Mouse (Mus musculus) adrenal gland, postnatal 10 days (tissue): ENCODE measurements around the gene Slc29a4. TPM values are rescaled to one million over a fixed set of nuclear protein-coding genes. Genes with fewer than 3 reads are reported as not detected.

Experiments used
- DNase-seq: peaks from one replicate; pipeline ENCODE4 v3.0.0; 2021; ENCODE audit warnings: mixed read lengths
- total RNA-seq, 2 experiments: library from RNA; stranded (reverse); gene quantifications; 2 replicates each; pipeline ENCODE4 v1.2.3; 2021

Gene Slc29a4
- total RNA-seq, 2 experiments from 2014 or later, result 17.2 to 24.0 TPM

- DNase-seq, result no peak
Measured at GRCm38 (mm10) chr5:142696258-142696657, 3.9 kb downstream of the Slc29a4 start.

DNA sequence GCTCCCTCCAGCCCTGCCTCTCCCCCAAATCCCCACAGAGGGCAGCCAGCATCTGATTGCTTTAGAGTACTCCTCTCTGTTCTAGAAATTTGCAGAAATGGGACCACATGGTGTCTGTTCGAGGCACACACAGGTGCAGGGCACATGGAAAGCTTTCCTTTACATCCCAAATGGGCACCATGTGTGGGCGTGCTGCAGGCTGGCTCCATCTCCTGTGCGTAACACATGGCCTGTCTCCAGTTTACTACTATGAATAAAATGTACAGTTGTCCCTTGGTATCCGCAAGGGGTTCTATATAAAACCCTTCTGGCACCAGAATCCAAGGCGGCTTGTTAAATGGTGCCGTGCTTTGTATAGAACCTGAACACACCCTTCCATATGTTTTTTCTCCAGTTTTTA is 4.6 kb downstream of the Slc29a4 start:
- DNase-seq, result no peak

DNA sequence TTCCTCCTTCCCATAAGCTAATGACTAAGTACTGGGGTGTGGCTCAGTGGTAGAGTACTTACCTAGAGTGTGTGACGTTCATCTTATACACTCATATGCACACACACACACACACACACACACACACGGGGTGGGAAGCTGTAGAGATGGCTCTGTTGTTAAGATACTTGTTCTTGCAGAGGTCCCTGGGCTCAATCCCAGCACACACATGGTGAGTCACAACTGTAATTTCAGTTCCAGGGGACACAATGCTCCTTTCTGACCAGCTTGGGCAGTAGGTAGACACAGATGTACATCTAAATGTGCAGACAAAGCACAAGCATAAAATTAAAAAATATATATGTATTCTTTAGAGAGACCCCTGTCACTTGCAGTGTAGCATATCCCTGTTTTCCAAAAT is 5.4 kb downstream of the Slc29a4 start:
- DNase-seq, result no peak

GRCm38 (mm10) chr5:142700842-142701589 is 8.7 kb downstream of the Slc29a4 start:
- DNase-seq, result no peak

GRCm38 (mm10) chr5:142701651-142702510 is 9.6 kb downstream of the Slc29a4 start:
- DNase-seq, result peak; percentile 72

DNA sequence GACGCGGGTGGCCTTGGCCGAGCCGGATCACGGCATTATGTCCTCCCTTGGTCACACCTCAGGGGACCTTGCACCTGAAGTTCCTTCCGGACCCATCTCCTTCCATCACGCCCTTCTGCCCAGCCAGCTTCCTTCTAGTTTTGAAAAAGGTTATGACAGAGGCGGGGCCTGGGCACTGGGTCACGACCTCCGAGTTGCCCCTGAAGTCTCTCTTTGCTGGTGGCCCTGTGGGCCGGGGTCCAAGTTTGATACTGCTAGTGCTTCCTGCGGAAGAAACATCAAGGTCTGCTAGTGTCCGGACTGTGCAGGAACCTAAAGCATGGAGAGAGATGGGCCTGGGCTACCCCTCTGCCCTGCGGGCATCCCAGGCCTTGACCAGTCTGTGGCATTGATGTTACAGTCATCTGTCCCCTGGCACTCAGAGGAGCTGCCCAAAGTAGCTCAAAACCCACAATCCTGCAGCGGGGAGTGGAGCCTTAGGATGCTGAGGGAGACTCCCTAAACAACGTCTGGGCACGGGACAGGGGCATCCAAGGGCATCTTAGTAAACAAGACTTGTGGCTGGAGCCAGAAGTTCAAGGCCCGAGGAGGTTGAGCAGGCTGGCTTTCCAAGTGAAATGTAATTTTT is 10.3 kb downstream of the Slc29a4 start:
- no peak for DNase-seq

- DNase-seq, result no peak
Measured at GRCm38 (mm10) chr5:142703569-142703968, 11.3 kb downstream of the Slc29a4 start.

GRCm38 (mm10) chr5:142707709-142708108 is 15.4 kb downstream of the Slc29a4 start:
- no peak for DNase-seq

DNA sequence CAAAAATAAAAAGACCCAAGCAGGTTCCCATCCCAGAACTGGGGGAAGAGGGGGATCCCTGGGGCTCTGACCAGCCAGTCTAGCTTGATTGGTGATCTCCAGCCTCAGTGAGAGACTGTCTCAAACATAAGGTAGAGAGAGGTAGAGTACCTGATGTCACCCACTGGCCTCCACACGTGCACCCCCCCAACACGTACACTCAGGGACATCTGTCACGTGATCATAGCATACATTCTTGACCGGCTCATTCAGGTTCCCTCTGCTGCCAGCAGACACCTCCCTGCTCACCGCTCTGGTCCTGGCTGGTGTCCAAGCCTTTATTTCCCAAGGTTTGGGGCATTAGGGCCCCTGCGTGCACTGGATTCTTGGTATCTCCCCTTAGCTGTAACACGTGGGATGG is 17.1 kb downstream of the Slc29a4 start:
- DNase-seq, result no peak

- no peak for DNase-seq
Measured at GRCm38 (mm10) chr5:142712373-142712772, 20.1 kb downstream of the Slc29a4 start.

DNA sequence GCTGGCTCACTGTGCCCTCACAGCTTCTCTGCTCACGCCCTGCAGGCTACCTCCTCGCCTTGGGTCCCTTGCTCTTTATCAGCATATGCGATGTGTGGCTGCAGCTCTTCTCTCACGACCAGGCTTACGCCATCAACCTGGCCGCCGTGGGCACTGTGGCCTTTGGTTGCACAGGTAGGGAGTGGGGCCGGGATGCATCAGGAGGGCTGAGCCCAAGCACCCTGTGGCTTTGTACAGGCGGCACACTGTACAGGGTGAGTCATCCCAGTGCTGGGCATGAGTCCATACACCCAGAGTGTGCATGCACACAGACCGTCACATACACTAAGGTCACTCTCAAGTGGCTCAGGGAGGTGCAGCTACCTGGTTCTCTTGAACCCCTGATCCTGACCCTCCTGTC is 21.7 kb downstream of the Slc29a4 start:
- DNase-seq, result peak; percentile 44

- DNase-seq, result no peak
Measured at GRCm38 (mm10) chr5:142715059-142715458, 22.7 kb downstream of the Slc29a4 start.

DNA sequence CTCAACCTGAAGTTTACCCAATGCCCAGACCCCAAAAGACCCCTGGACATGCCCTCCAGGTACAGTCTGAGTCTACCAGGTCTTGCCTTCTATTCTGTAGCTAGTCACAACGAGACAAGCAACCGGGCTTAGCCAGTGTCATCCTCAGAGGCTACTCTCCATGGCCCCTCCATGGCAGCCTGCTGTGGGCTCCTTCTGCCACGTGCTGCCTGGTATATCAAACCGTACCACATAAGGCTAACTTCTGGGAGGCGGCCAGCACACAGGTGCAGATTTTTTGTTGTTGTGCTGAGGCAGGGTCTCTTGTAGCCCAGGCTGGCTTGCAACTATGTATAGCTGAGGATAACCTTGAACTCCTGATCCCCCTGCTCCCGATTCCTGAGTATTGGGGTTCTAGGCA is 23.7 kb downstream of the Slc29a4 start:
- DNase-seq, result no peak

DNA sequence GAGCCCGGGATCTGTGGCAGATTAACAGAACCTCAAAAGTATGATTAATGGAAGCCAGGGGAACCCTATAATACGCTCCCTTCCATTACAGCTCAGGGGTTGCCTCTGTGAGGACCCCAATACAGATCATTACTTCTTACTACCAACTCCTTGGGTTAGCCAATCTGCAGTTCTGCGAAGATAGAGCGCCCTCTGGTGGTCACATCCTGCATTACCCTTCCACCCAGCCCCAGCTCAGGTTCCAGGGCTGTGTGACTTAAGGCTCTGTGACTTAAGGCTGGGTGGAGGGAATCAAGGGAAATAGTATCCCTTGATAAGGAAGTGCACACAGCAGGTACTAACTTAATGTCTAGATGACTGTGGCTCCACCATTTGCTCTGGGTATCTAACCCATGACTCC is 25.7 kb downstream of the Slc29a4 start:
- peak; percentile 94 for DNase-seq

GRCm38 (mm10) chr5:142718486-142718885 is 26.2 kb downstream of the Slc29a4 start:
- no peak for DNase-seq

DNA sequence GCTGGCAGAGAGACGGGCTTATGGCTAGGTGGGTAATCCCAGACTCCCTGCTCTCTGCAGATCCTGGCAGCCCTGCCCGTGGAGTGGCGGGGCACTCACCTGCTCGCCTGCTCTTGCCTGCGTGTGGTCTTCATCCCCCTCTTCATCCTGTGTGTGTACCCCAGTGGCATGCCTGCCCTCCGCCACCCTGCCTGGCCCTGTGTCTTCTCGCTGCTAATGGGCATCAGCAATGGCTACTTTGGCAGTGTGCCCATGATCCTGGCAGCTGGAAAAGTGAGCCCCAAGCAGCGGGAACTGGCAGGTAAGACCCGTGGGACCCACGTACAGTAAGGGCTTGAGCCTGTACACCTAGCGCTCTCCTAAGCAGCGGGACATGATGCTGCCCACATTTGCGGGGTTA is 27.6 kb downstream of the Slc29a4 start:
- no peak for DNase-seq

DNA sequence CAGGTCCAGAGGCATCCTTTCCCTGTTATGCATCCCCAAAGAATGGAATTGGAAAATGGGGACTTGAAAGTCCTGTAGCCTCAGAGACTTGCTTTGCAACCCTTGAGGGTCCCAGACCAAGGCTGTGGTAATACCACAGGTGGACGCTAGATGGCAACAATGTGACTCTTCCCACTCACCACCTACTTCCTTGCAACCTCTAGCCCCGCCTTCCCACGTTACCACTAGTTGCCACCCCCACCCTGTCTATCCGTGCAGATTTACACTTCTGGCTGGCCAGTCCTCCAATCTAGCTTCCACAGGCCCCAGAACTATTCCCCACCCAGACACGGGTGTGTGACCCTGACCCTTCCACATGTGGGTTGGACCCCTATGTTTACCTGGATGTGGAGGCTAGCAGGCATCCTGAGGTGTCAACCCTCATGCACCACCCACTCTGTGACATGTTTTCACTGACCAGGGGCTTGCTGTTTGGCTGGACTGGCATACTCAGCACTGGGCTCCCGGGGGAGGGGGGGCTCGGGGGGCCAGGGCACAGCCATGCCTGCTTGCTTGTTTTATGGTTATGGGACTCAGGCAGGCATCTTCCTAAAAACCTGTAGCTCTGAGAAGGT is 31.3 kb downstream of the Slc29a4 start:
- peak; percentile 77 for DNase-seq

DNA sequence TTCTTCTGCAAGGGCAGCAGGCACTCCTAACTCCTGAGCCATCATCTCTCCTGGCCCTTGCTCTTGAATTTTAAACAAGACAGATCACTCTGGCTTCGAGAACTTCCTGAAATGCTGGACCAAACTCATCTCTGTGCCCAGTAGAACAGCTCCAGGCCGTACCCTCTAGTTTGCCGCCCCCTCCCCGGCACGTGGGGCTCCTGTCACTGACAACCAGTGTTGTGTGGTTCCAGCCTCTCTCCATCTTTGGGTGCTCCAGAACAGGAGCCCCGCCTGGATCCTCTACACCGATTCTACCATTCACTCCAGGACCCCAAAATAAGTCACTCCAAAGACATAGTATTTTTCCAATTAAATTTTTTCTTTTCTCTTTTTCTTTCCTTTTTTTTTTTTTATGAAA is 32.0 kb downstream of the Slc29a4 start:
- no peak for DNase-seq

GRCm38 (mm10) chr5:142726748-142727147 is 34.4 kb downstream of the Slc29a4 start:
- no peak for DNase-seq

DNA sequence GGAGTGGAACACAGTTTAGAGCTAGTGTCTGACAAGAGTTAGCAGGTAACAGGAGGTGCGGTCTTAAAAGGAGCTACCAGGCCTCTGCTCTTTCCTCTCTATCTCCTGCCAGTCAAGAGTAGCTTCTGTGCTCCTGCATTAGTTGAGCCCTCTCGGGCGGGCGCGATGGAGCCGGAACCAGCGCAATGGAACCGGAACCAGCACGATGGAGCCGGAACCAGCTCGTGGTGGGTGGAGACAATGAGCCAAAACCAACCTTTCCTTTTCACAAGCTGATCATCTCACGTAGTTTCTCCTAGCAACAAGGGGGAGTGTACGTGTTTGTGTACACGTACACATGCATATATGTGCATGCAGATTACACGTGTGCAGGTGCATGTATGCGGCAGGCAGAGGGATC is 36.0 kb downstream of the Slc29a4 start:
- DNase-seq, result no peak

GRCm38 (mm10) chr5:142730295-142730694 is 38.0 kb downstream of the Slc29a4 start:
- no peak for DNase-seq

- peak; percentile 71 for DNase-seq
Measured at GRCm38 (mm10) chr5:142731916-142732315, 39.6 kb downstream of the Slc29a4 start.

DNA sequence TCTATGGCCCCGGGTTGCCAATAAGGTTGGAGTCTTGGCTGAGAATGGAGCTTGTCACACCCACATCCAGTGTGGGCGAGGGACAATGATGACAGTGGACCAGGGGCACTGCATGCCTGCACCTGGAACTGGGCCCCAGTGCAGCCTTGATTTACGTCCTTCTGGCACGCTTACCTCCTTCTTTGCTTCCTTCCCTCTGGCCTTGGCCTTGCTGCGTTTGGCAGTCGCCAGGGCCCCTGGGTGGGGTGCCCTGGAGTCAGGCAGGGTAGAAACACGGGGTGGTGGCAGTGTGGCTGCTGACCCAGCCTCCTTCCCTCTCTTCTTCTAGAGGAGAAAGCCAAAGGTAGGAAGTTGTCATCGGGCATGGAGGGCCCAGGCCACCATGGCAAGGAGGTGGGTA is 47.6 kb downstream of the Slc29a4 start:
- peak; percentile 67 for DNase-seq
